Mouse (Mus musculus) lung, postnatal 0 days (tissue): ENCODE results near the gene Map4. TPM values are rescaled to one million over a fixed set of nuclear protein-coding genes. Genes with fewer than 3 reads are reported as not detected.
A peak's percentile ranks its signal among the peaks of the same experiment; 100 is the strongest.

Experiments
- ATAC-seq: fragments of 200-750 bp; cut with Nextera tagmentation; 2 replicates; pipeline ENCODE4 v1.8.0; 2017; ENCODE audit warnings: moderate library complexity
- DNase-seq: peaks from one replicate; pipeline ENCODE4 v3.0.0-alpha.2; 2016; ENCODE audit warnings: low spot score
- H3K27ac ChIP-seq: fragments of 300-500 bp; sonication (generic); 2 replicates; pipeline ENCODE4 v1.5.1; 2014; ENCODE audit warnings: antibody characterized with exemption, mild to moderate bottlenecking, low read length, mixed read lengths
- H3K27me3 ChIP-seq: fragments of 300-500 bp; sonication (generic); replicated peaks from 2 replicates; pipeline ENCODE4 v1.6.1; 2014; ENCODE audit warnings: low read length, mixed read lengths; ENCODE audit not compliant: insufficient read depth
- H3K36me3 ChIP-seq: fragments of 300-500 bp; sonication (generic); 2 replicates; pipeline ENCODE4 v1.6.1; 2014; ENCODE audit warnings: low read length, mixed read lengths; ENCODE audit not compliant: insufficient read depth
- H3K4me1 ChIP-seq: fragments of 300-500 bp; sonication (generic); 2 replicates; pipeline ENCODE4 v1.6.1; 2014; ENCODE audit warnings: antibody characterized with exemption, low read depth, low read length, mixed read lengths; ENCODE audit not compliant: insufficient read depth
- H3K4me2 ChIP-seq: fragments of 300-500 bp; sonication (generic); replicated peaks from 2 replicates; pipeline ENCODE4 v1.6.1; 2014; ENCODE audit warnings: low read depth, mild to moderate bottlenecking, low read length, moderate library complexity, mixed read lengths
- H3K4me3 ChIP-seq: fragments of 300-500 bp; sonication (generic); 2 replicates; pipeline ENCODE4 v1.5.1; 2014; ENCODE audit warnings: low read depth, low read length
- H3K9ac ChIP-seq: fragments of 300-500 bp; sonication (generic); replicated peaks from 2 replicates; pipeline ENCODE4 v1.6.1; 2014; ENCODE audit warnings: low read depth, mild to moderate bottlenecking
- H3K9me3 ChIP-seq: fragments of 300-500 bp; sonication (generic); 2 replicates; pipeline ENCODE4 v1.6.1; 2016; ENCODE audit warnings: low read length, mixed read lengths
- CTCF ChIP-seq: IDR thresholded peaks from 2 replicates; pipeline ENCODE4 v1.5.1; 2016; ENCODE audit warnings: antibody characterized with exemption, mild to moderate bottlenecking
- EP300 ChIP-seq: IDR thresholded peaks from 2 replicates; pipeline ENCODE4 v1.6.1; 2016; ENCODE audit warnings: antibody characterized with exemption, mild to moderate bottlenecking, control low read depth
- WGBS: fragments of 180-500 bp; shearing (Covaris S2); extraction: QIAGEN DNeasy Blood & Tissue Kit; methylation state at CpG from one replicate; pipeline ENCODE4 v1.1.7; 2014; 5-methylcytosine and 5-hydroxymethylcytosine counted together
- polyA plus RNA-seq: library from polyadenylated mRNA; unstranded; fragments of >200 nt; fragmentation: Nextera tagmentation; extraction: Ambion mirVana; gene quantifications from 2 replicates; pipeline ENCODE4 v1.2.1, GENCODE M21; 2015

Gene Map4
- polyA plus RNA-seq, 1 experiment from 2014 or later: 35.6 TPM

- ATAC-seq (no peak), DNase-seq (no peak)
- Histone ChIP-seq H3K4me3 (no peak overlapping the region), H3K27me3 (no peaks in the 10 kb centered on the region), H3K4me2 (no peak overlapping the region), H3K4me1 (no peaks in the 10 kb centered on the region), H3K27ac (no peak overlapping the region), H3K36me3 (0 out of 2 replicates have a peak, but pooled peaks cover 5% of the 10 kb centered on the region), H3K9me3 (no peaks in the 10 kb centered on the region), H3K9ac (no peak overlapping the region)
- WGBS: 67% methylated on average over 23 of the region's 23 CpGs
- TF ChIP-seq CTCF (no peak), EP300 (no peak)
These were observed 120.8 kb downstream of the Map4 start for GRCm38 (mm10) chr9:110051869-110052661.

DNA sequence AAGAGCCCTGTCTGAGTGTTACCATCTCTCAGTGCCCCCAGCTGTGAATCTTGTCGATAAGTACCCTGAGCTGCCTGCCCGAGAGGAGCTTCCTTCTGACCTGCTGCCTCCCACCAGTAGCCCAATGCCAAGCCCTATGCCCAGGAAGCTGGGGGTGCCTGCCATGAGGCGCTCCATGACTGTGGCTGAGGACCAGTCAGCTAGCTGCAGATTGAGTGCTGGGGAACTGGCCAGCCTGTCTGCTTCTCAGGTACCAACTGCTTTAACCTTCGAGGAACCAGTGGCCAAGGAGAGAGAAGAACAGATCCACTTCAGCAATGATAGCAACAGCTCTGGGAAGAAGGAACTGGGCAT, 121.7 kb downstream of the Map4 start:
- DNase-seq (no peak), ATAC-seq (no peak)
- Histone ChIP-seq H3K4me2 (no peak overlapping the region), H3K9me3 (no peaks in the 10 kb centered on the region), H3K4me3 (no peak overlapping the region), H3K9ac (no peak overlapping the region), H3K4me1 (no peaks in the 10 kb centered on the region), H3K27ac (no peak overlapping the region), H3K36me3 (0 out of 2 replicates have a peak, but pooled peaks cover 5% of the 10 kb centered on the region), H3K27me3 (no peaks in the 10 kb centered on the region)
- TF ChIP-seq EP300 (no peak), CTCF (no peak)
- 66% methylated on average over 4 of the region's 4 CpGs for WGBS

- Histone ChIP-seq H3K4me2 (no peak overlapping the region), H3K9ac (no peak overlapping the region), H3K36me3 (0 out of 2 replicates have a peak, but pooled peaks cover 5% of the 10 kb centered on the region), H3K4me1 (no peaks in the 10 kb centered on the region), H3K27ac (no peak overlapping the region), H3K9me3 (no peaks in the 10 kb centered on the region), H3K27me3 (no peaks in the 10 kb centered on the region), H3K4me3 (no peak overlapping the region)
- TF ChIP-seq EP300 (no peak), CTCF (no peak)
- DNase-seq (peak; percentile 18), ATAC-seq (0 out of 2 replicates have a peak, but pooled peaks have one; percentile 25)
- 52% methylated on average over 8 of the region's 8 CpGs for WGBS
These were observed 122.2 kb downstream of the Map4 start for GRCm38 (mm10) chr9:110053305-110054079.

GRCm38 (mm10) chr9:110054080-110054421, 122.8 kb downstream of the Map4 start:
- Histone ChIP-seq H3K9me3 (no peaks in the 10 kb centered on the region), H3K9ac (no peak overlapping the region), H3K36me3 (0 out of 2 replicates have a peak, but pooled peaks cover 5% of the 10 kb centered on the region), H3K4me3 (no peak overlapping the region), H3K27me3 (no peaks in the 10 kb centered on the region), H3K27ac (no peak overlapping the region), H3K4me1 (no peaks in the 10 kb centered on the region), H3K4me2 (no peak overlapping the region)
- ATAC-seq (no peak), DNase-seq (no peak)
- WGBS: 85% methylated on average over 2 of the region's 2 CpGs
- TF ChIP-seq EP300: no peak
- TF ChIP-seq CTCF: no peak

GRCm38 (mm10) chr9:110054781-110055180, 123.5 kb downstream of the Map4 start:
- 57% methylated on average over 3 of the region's 3 CpGs for WGBS
- Histone ChIP-seq H3K27me3 (no peaks in the 10 kb centered on the region), H3K36me3 (0 out of 2 replicates have a peak, but pooled peaks cover 5% of the 10 kb centered on the region), H3K9ac (no peak overlapping the region), H3K27ac (no peak overlapping the region), H3K4me2 (no peak overlapping the region), H3K4me1 (no peaks in the 10 kb centered on the region), H3K9me3 (no peaks in the 10 kb centered on the region), H3K4me3 (no peak overlapping the region)
- TF ChIP-seq CTCF (no peak), EP300 (no peak)
- ATAC-seq: no peak
- peak; percentile 47 for DNase-seq

DNA sequence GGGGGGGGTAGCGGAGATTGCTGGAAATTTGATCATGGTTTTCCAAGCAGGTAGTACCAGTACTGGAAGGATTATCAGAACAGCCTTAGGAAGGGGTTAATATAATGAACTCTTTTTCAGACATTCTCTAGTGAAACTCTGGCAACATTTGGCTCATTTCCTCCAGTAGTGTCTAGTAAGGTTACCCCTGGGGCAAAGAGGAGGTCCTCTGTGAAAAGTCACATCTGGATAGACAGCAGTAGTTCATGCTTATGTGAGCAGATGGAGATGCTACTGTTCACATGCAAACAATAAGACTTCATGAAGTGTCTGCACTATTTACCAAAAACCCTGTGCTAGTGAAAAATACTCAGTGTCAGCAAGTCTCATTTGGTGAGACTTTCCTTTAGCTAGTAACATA, 125.9 kb downstream of the Map4 start:
- DNase-seq (peak; percentile 44), ATAC-seq (peak; percentile 37; the same call in 1 of the 2 replicates)
- Histone ChIP-seq H3K9me3 (no peaks in the 10 kb centered on the region), H3K9ac (no peak overlapping the region), H3K4me2 (no peak overlapping the region), H3K27me3 (no peaks in the 10 kb centered on the region), H3K27ac (no peak overlapping the region), H3K36me3 (0 out of 2 replicates have a peak, but pooled peaks cover 2% of the 10 kb centered on the region), H3K4me1 (no peaks in the 10 kb centered on the region), H3K4me3 (no peak overlapping the region)
- TF ChIP-seq CTCF (no peak), EP300 (no peak)
- WGBS: 96% methylated on average over 1 of the region's 1 CpGs
